Mouse (Mus musculus) spleen, postnatal 36 days (tissue): ENCODE results near the gene Nr3c2.

ENCODE experiments used
- DNase-seq, 2 experiments: peaks; one replicate each; pipeline ENCODE4 v3.0.0; 2022; ENCODE audit warnings: low spot score in 2 of 2, mixed read lengths in 1 of 2

The Nr3c2 gene

GRCm38 (mm10) chr8:76971761-76972404 lies 72.6 kb downstream of the Nr3c2 start:
- no peak for DNase-seq

- DNase-seq: no peak
Observed at GRCm38 (mm10) chr8:76972947-76973552, 73.8 kb downstream of the Nr3c2 start.

DNA sequence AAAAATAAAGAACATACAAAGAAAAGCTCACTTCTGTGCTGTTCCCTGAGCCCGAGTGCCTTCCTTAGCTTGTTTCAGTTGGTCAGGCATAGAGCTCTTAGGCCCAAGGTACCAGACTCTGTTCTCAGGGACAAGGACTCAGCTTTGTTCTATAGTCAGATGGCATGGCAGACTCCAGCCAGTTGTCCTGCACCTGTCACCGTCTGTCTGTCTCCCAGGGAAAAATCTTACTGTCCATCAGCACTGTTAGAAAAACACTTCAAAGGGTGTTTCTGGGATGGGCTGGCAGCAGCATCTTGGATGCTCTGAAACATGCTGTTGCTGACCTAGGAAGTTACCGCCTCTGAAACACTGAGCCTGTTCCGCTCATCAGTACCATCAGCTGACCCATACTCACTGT lies 78.7 kb downstream of the Nr3c2 start:
- DNase-seq: no peak

DNA sequence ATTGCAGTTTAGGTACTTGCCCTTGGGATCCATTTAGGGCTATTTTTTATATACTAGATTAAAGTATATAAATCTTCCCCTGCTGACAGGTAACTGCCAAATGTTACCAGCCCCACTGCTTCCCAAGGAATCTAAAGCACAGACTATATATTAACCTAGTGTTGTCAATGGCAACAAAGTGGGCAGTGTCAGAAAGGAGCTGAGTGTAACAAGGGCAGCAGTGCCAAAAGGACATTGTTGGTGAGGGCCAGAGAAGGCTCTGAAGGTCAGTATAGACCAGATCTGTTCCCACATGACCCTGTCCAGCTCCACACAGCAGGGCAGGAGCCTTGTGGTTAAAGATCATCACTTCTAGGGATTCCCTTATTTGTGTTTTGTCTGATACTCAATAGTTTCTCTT lies 84.8 kb downstream of the Nr3c2 start:
- no peak for DNase-seq

DNA sequence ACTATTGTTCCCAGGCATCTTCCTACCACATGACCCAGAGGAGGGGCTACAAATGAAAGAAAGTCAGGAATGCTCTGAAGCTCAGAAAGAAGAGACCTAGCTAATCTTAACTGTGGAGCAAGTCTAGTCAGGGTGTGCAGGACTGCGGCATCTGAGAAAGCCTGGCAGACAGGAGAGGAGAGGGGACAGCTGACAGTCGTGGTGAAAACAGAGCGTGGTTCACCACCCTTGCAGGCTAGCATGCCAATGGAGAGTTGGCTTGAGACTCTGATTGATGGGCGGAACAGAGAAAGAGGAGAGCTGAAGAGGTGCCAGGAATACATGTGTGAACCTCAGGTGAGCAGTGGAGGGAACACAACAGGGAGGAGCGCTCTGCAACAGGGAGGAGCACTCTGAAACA lies 85.6 kb downstream of the Nr3c2 start:
- no peak for DNase-seq

- DNase-seq: no peak
Observed at GRCm38 (mm10) chr8:76987876-76988275, 88.6 kb downstream of the Nr3c2 start.

DNA sequence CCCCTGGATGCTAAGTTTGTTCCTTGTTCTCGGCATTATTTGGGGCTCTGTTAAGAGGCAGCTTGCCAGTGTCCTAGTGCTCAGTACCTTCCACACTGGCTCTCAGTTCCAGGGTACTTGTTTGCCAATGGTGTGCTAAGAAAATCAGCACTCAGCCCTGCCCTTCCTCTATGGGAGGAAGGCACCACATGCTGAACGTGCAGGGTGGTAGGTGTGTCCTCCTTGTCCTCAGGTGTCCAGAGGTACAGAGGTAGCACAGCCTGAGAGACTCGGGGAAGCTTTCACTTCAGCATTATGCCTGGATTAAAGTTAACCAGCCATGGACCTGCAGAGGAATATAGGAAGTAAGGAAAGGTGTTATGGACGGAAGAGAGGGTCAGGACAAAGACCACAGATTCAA lies 99.0 kb downstream of the Nr3c2 start:
- DNase-seq: no peak

DNA sequence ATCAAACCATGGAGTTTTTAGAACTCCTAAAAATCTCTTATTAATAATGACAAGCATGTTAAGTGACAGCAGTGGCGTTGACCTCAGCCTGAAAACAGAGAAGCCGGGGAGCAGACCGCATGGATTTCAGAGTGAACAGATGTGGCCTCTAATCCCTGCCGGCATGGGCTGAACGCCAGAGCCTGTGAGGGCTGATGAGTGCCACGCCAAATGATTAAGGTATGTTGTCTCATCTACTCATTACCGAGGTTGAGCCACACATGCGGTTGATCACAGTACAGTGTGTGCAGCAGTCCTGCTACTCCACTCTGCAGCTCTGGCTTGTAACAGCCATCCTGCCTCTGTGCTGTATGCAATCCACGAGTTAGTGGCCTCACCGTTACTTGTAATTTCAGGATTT lies 110.2 kb downstream of the Nr3c2 start:
- DNase-seq: no peak

GRCm38 (mm10) chr8:77011985-77012384 lies 112.7 kb downstream of the Nr3c2 start:
- DNase-seq: no peak

GRCm38 (mm10) chr8:77012641-77013040 lies 113.4 kb downstream of the Nr3c2 start:
- no peak for DNase-seq

GRCm38 (mm10) chr8:77016713-77017112 lies 117.5 kb downstream of the Nr3c2 start:
- DNase-seq: no peak

GRCm38 (mm10) chr8:77023837-77024710 lies 124.8 kb downstream of the Nr3c2 start:
- DNase-seq: no peak

DNA sequence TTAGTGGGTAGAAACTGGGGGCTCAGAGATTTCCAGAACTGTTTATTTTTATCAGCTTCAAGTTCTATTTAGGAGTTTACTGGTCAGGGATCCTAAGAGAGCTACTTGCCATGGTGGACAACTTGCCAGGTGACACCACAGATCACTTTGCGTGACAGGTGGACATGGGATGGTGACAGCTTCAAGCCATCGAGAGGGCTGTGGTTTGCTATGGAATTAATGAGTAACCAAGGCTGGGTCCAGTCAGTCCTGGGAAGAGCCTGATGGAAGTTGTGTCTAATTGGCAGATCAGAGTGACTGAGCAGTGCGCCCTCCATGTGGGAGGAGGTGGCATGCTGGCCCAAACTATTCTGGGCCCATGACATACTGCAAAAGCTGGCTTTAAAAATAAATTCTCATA lies 132.0 kb downstream of the Nr3c2 start:
- DNase-seq: no peak

DNA sequence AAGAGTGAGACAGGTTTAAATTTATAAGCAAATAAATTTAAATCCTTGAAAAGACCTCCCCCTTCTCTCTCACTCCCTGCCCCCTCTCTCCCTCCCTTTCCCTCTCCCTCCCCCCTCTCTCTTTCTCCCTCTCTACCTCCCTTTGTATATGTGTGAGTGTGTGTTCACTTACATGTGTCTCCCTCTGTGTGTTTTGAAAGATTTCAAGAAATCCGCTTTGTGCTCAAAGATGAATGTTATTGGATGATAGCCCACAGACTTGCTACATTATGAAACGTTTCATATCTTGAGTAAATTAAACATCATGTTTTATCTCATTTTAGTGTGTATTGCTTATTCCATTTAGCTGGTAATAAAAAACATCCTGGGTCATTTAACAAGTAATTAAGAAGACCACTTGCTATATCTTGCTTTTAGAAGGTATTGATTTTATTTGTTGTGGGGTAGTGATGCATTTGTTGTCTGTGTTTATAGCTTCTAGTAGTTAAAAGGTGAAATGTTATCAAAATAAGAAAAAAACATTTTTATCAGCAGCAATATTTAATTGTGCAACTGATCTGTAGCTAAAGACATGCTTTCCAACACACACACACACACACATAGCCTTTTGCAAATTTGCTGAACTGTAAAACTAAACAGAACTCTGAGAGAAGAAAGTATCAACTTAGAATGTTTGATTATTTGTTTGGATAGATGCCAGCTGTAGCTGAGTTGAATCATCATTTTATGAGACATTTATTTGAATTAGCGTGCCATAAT lies 134.6 kb downstream of the Nr3c2 start:
- DNase-seq: no peak

DNA sequence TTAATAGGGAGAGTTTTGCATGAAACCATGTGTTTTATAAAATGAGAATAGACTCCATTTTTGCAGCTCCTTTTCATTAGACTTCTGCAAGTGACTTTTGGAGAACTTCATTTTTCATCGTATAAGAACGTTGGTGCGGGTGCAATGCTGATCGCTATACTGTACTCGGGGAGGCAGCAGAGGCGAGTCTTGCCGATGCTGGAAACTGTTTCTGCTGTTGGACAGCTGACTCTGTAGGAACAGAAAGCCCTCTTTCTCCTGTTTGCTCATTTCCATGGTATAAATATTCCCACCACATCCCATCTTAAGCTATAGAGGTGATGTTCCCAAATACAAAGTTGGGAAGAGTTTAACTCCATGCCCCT lies 135.2 kb downstream of the Nr3c2 start:
- no peak for DNase-seq

GRCm38 (mm10) chr8:77041214-77041613 lies 142.0 kb downstream of the Nr3c2 start:
- no peak for DNase-seq

- DNase-seq: no peak
Observed at GRCm38 (mm10) chr8:77044849-77045248, 145.6 kb downstream of the Nr3c2 start.

GRCm38 (mm10) chr8:77045711-77046110 lies 146.5 kb downstream of the Nr3c2 start:
- DNase-seq: no peak

DNA sequence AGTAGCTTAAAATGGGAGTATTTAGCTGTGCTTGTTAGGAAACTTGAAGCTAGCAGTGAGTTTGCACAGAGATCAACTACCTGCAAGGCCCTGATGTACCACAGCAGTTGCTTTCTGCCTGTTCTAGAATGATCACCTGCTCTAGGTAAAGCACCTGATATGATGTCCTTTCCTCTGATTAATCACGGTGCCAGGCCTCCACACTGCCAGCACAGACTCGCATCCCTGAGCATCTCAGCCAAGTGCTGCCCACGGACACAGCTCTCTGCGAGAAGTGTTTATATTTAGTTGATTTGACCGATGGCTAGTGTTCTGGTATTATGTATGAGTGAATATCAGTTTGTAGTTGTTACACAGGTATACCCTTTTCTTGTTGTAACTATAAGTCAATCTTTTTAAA lies 147.0 kb downstream of the Nr3c2 start:
- DNase-seq: no peak

DNA sequence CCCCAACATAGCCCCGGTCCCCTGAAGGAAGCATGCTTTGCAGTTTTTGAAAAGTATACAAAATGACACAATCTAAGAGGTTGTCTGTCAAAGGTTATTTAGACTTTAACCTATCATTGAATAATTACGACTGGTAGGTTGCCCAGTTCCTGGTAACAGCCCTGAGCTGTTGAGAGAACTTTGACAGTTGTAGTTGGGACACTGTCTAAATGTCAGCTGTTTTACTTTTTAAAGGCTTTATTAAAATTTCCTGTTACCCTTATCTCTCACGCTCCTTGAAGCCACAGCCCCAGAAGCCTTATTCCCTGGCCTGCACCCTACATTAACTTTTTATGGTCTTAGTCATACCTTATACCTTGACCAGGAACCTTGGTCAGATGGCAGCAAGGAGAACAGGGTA lies 147.5 kb downstream of the Nr3c2 start:
- DNase-seq: no peak

DNA sequence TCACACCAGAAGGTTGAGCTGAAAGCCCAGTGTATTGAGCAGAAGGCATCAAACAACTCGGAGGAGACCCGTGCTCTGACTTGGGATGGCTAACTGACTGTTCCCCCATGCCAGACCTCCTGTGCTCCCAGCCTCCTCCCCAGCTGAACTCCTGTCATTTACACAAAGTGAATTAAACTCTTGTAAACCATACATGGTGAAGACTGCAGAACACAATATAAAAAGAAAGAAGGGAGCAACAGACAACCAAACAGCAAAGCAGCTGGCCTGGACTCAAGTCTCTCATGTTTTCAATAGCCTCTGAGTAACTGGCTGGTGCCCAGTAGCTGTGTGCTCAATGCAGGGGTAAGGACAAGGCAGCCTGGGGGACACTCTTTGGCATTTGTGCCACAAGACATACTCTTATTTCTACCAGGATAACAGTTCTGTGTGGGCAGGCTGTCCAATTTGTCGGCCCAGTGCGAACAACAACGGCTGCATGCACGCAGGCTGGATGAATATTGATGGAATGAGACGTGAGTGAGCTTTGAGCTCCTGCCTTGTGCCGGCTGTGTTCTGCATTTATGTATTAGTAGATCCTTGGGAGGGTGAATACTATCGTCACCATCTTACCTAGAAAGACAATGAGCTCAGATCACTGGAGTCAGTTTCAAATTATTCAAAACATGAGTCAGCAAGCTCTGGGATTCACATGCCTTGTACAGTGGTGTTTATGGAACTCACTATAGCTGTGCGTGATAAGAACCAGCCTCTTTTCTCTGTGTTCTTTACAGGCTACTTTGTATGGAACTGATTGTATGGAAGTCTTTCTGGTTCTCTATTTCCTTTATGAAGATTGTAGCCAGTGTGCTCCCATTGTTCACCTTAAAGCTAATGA lies 152.4 kb downstream of the Nr3c2 start:
- DNase-seq: no peak
